Mouse (Mus musculus) liver, embryonic 11.5 days (tissue): ENCODE data around the gene Plppr3. TPM values are rescaled to one million over a fixed set of nuclear protein-coding genes. Genes with fewer than 3 reads are reported as not detected.

Experiments used
- ATAC-seq: fragments of 200-750 bp; cut with Nextera tagmentation; replicated peaks from 2 replicates; pipeline ENCODE4 v1.8.0; 2017; ENCODE audit warnings: moderate number of reproducible peaks, mild to moderate bottlenecking, moderate TSS enrichment, moderate library complexity; ENCODE audit not compliant: low FRiP score
- DNase-seq: peaks from one replicate; pipeline ENCODE4 v3.0.0-alpha.2; 2017; ENCODE audit warnings: low spot score
- H3K27ac ChIP-seq: fragments of 300-500 bp; sonication (generic); 2 replicates; pipeline ENCODE4 v1.5.1; 2014; ENCODE audit warnings: mild to moderate bottlenecking, low read depth, low read length, control low read depth
- H3K27me3 ChIP-seq: fragments of 300-500 bp; sonication (generic); replicated peaks from 2 replicates; pipeline ENCODE4 v1.6.1; 2014; ENCODE audit warnings: low read length, mixed read lengths; ENCODE audit not compliant: control insufficient read depth, insufficient read depth
- H3K36me3 ChIP-seq: fragments of 300-500 bp; sonication (generic); 2 replicates; pipeline ENCODE4 v1.6.1; 2014; ENCODE audit warnings: mild to moderate bottlenecking, low read length, moderate library complexity, mixed read lengths; ENCODE audit not compliant: control insufficient read depth, insufficient read depth
- H3K4me1 ChIP-seq: fragments of 300-500 bp; sonication (generic); replicated peaks from 2 replicates; pipeline ENCODE4 v1.6.1; 2014; ENCODE audit warnings: low read length, mixed read lengths; ENCODE audit not compliant: control insufficient read depth, insufficient read depth
- H3K4me2 ChIP-seq: fragments of 300-500 bp; sonication (generic); 2 replicates; pipeline ENCODE4 v1.6.1; 2014; ENCODE audit warnings: mild to moderate bottlenecking, control low read depth, moderate library complexity
- H3K4me3 ChIP-seq: fragments of 300-500 bp; sonication (generic); 2 replicates; pipeline ENCODE4 v1.5.1; 2014; ENCODE audit warnings: low read depth, low read length, control low read depth
- H3K9ac ChIP-seq: fragments of 300-500 bp; sonication (generic); 2 replicates; pipeline ENCODE4 v1.6.1; 2014; ENCODE audit warnings: low read depth, low read length, control low read depth
- H3K9me3 ChIP-seq: fragments of 300-500 bp; sonication (generic); 2 replicates; pipeline ENCODE4 v1.6.1; 2016; ENCODE audit warnings: low read length, inconsistent platforms, mixed read lengths; ENCODE audit not compliant: control insufficient read depth
- WGBS: fragments of 180-500 bp; shearing (Covaris S2); extraction: QIAGEN DNeasy Blood & Tissue Kit; methylation state at CpG from one replicate; pipeline ENCODE4 v1.1.7; 2014; 5-methylcytosine and 5-hydroxymethylcytosine counted together
- polyA plus RNA-seq: library from polyadenylated mRNA; unstranded; fragments of >200 nt; fragmentation: Nextera tagmentation; extraction: Ambion mirVana; gene quantifications from 2 replicates; pipeline ENCODE4 v1.2.1, GENCODE M21; 2014

Plppr3 gene
- polyA plus RNA-seq = 17.6 and 20.9 TPM in 2 replicates

DNA sequence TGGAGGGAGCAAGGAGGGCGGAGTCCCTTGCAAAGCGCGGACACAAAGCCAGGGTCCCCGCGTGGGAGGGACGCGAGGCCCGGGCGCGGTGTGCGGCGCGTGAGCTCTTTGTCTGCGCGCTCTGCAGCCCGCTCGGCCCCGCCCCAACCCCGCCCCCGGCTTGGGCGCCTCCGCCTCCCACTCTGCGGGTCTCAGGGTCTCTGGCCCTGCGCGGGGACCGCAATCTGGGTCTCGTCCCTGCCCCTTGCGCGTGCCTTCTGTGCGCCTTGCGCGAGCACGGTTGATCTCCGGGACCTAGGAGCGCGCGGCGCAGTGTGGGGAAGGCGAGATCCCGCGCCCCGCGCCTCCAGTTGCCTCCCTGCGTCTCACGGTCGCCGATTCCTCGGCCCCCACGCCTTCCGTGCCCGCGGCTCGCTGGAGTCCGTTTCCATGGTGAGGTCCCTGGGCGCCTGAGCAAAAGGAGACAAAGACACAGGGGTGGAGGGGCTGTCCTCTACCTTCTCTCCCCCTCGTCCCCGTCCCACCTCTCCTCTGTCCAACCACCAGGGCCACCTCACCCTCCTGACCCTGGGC, at the start of gene Plppr3, which contains the start of gene Prtn3:
Gene Plppr3, minus strand, starts transcription at position 345 of the 573 bp plus-strand sequence.
Gene Prtn3, plus strand, starts transcription at position 187 of the 573 bp plus-strand sequence.
- Histone ChIP-seq H3K27me3 (peaks cover 11% of the 10 kb centered on the region), H3K4me3 (peak within 1 kb of the TSS; percentile 53), H3K4me1 (peaks cover 16% of the 10 kb centered on the region), H3K4me2 (peak within 1 kb of the TSS; percentile 75), H3K27ac (peak within 1 kb of the TSS; percentile 32), H3K9me3 (no peaks in the 10 kb centered on the region), H3K36me3 (no peaks in the 10 kb centered on the region), H3K9ac (peak within 1 kb of the TSS; percentile 58)
- DNase-seq (peak; percentile 66), ATAC-seq (peak; percentile 46; the same call in 1 of the 2 replicates)
- 2% methylated on average over 57 of the region's 57 CpGs for WGBS

- Histone ChIP-seq H3K4me3 (peak overlapping the region; percentile 31), H3K9ac (no peak overlapping the region), H3K4me1 (peaks cover 54% of the 10 kb centered on the region), H3K4me2 (peak overlapping the region; percentile 58), H3K27me3 (peaks cover 56% of the 10 kb centered on the region), H3K27ac (no peak overlapping the region), H3K9me3 (no peaks in the 10 kb centered on the region), H3K36me3 (no peaks in the 10 kb centered on the region)
- WGBS = 12% methylated on average over 34 of the region's 34 CpGs
- DNase-seq (no peak), ATAC-seq (no peak)
Observed at GRCm38 (mm10) chr10:79921572-79921971, 47.1 kb upstream of the Plppr3 start.

DNA sequence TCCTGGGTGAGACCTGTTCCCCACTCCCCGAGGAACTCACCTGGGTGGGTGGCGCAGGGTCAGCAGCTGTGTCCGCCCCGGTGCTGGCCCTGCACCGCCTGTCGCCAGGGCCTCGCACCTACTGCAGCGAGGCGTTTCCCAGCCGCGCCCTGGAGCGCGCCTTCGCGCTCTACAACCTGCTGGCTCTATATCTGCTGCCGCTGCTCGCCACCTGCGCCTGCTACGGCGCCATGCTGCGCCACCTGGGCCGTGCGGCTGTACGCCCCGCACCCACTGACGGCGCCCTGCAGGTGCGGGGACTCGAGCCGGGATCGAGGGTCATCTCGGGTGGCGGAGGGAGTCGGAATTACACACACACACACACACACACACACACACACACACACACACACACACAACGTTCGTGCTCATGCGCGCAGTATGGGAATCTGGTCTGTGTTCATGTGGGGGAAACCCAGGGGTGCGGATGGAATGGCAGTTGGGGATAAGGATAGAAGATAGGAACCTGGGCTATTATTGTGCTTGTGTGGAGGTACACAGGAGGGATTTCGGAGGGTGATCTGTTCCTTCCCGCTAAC, 46.6 kb upstream of the Plppr3 start, which contains the start of gene R3hdm4:
Gene R3hdm4, minus strand, starts transcription at position 251 of the 578 bp plus-strand sequence.
- 9% methylated on average over 41 of the region's 41 CpGs for WGBS

GRCm38 (mm10) chr10:79920056-79920890, 45.8 kb upstream of the Plppr3 start:
- ATAC-seq (no peak), DNase-seq (no peak)
- Histone ChIP-seq H3K27ac (no peak overlapping the region), H3K27me3 (peaks cover 56% of the 10 kb centered on the region), H3K9me3 (no peaks in the 10 kb centered on the region), H3K4me3 (peak overlapping the region; percentile 31; the same call in 1 of the 2 replicates), H3K4me2 (peak overlapping the region; percentile 58), H3K4me1 (peaks cover 55% of the 10 kb centered on the region), H3K36me3 (no peaks in the 10 kb centered on the region), H3K9ac (no peak overlapping the region)
- 34% methylated on average over 26 of the region's 26 CpGs for WGBS

More for the DNA sequence above, 46.6 kb upstream of the Plppr3 start, which contains the start of gene R3hdm4:
- Histone ChIP-seq H3K4me3 (peak within 1 kb of the TSS; percentile 31), H3K9me3 (no peaks in the 10 kb centered on the region), H3K4me2 (peak within 1 kb of the TSS; percentile 58), H3K9ac (no peak within 1 kb of the TSS), H3K27me3 (peaks cover 56% of the 10 kb centered on the region), H3K4me1 (peaks cover 52% of the 10 kb centered on the region), H3K27ac (no peak within 1 kb of the TSS), H3K36me3 (no peaks in the 10 kb centered on the region)
- DNase-seq = no peak
- no peak for ATAC-seq

GRCm38 (mm10) chr10:79919251-79919849, 44.9 kb upstream of the Plppr3 start:
- Histone ChIP-seq H3K36me3 (no peaks in the 10 kb centered on the region), H3K4me1 (peaks cover 64% of the 10 kb centered on the region), H3K4me3 (peak overlapping the region; percentile 3; the same call in 1 of the 2 replicates), H3K27me3 (peaks cover 56% of the 10 kb centered on the region), H3K27ac (no peak overlapping the region), H3K9me3 (no peaks in the 10 kb centered on the region), H3K9ac (no peak overlapping the region), H3K4me2 (peak overlapping the region; percentile 58)
- DNase-seq = no peak
- 13% methylated on average over 21 of the region's 21 CpGs for WGBS
- no peak for ATAC-seq

DNA sequence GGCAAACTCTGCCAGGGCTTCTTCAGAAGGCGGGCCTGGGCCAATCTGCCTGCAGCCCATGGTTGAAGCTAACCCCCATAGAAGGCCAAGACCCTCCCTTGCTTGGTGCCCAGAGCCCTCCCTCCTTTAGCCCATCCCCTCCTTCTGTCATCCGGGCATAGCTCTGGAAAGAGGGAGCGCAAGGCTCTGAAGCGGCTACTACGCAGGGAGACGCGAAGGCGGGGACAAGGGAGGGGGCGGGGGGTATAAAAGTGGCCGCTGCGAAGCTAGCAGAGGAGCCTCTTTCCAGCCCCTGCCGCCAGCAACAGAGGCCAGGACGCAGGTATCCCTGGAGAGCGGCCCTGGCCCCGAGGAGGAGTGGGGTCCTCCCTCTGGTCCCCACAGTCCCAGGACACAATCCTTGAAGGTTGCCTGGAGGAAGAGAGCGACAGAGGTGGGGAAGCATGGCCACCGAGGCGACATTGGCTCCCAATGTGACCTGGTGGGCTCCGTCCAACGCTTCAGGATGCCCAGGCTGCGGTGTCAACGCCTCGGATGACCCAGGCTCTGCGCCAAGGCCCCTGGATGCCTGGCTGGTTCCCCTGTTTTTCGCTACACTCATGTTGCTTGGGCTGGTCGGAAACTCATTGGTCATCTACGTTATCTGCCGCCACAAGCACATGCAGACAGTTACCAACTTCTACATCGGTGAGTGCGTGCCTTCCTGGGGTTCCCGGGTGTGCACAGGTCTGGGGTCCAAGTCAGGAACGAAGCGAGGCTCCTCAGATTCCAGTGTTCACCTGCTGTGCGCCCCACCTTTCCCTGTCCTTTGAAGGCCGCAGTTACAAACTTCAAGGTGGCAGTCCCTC, 44.0 kb upstream of the Plppr3 start:
- no peak for ATAC-seq
- Histone ChIP-seq H3K9me3 (no peaks in the 10 kb centered on the region), H3K4me1 (peaks cover 72% of the 10 kb centered on the region), H3K36me3 (no peaks in the 10 kb centered on the region), H3K9ac (peak overlapping the region; percentile 18), H3K27me3 (peaks cover 56% of the 10 kb centered on the region), H3K4me3 (peak overlapping the region; percentile 22), H3K4me2 (peak overlapping the region; percentile 58), H3K27ac (no peak overlapping the region)
- DNase-seq = no peak
- 7% methylated on average over 35 of the region's 35 CpGs for WGBS

DNA sequence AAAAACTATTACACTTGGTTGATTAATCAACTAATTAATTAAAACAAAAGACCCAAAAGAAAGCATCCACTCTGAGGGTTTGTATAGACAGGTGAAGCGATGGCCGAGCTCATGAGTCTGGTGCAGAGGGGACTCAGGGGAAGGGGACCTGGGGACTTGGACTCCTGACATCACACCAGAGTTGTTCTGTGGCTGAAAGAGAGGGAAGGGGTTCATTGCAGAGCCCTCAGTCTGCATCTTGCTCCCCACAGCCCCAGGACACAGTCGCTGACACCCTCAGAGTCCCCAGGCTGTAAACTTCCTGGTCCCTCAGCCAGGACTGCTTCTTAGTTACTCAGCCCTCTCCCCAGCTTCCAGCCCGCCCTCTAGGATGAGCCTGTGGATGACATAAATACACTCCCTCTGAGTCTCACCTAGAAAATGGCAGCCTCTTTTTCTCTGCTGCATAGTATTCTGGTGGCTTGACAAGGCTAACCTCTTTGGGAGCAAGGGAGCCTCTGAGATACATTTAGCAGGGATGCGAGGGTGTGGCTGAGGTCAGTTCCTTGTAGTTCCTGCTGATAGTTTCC, 43.2 kb upstream of the Plppr3 start:
- H3K27ac ChIP-seq = 0 out of 2 replicates have a peak overlapping the region, but pooled peaks have one; percentile 71
- H3K36me3 ChIP-seq = 0 out of 2 replicates have a peak, but pooled peaks cover 3% of the 10 kb centered on the region
- peaks cover 72% of the 10 kb centered on the region for H3K4me1 ChIP-seq
- 63% methylated on average over 5 of the region's 5 CpGs for WGBS
- H3K4me2 ChIP-seq = peak overlapping the region; percentile 97
- H3K27me3 ChIP-seq = peaks cover 52% of the 10 kb centered on the region
- H3K4me3 ChIP-seq = peak overlapping the region; percentile 82
- H3K9ac ChIP-seq = peak overlapping the region; percentile 90
- no peak for ATAC-seq
- DNase-seq = no peak
- H3K9me3 ChIP-seq = no peaks in the 10 kb centered on the region
